Mouse (Mus musculus): Measurements from ENCODE around the gene Kcnd3. TPM values are rescaled to one million over a fixed set of nuclear protein-coding genes. Genes with fewer than 3 reads are reported as not detected.

Kcnd3 gene
- polyA plus RNA-seq, 1 experiment from 2014 or later, result 1.1 TPM

DNA sequence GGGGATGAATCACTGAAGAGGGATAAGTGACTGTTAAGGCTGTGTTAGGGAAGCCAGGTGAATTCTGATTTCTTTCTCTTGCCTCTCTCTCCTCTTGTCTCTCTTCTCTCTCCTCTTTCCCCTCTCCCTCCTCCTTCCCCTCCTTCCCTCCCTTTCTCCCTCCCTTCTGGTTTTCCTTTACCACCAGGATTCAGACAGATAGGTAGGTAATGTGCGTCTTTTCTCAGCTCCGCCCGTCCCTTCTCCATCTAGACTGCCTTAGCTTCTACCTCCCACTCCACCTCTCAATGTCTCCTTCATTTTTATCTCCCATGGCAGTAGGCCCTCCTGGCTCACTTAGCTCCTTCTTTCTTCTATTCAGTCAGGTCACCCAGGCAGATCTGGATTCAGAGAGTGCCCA is 253.4 kb downstream of the Kcnd3 start:
- no peaks in the 10 kb centered on the region for H3K36me3 ChIP-seq (ENCODE audit: control insufficient read depth, insufficient read depth)
- H3K9me3 ChIP-seq (ENCODE audit: control insufficient read depth), result no peaks in the 10 kb centered on the region
- peak overlapping the region; percentile 48 for H3K4me3 ChIP-seq (ENCODE audit: low read depth, low read length)
- no peak for ATAC-seq
- H3K4me1 ChIP-seq (replicated peaks; ENCODE audit: control insufficient read depth, insufficient read depth, low read length), result peaks cover 4% of the 10 kb centered on the region; the same call in 1 of the 2 replicates
- 38% methylated on average over 3 of the region's 3 CpGs for WGBS
- H3K27me3 ChIP-seq (replicated peaks; ENCODE audit: control insufficient read depth, insufficient read depth, low read length), result no peaks in the 10 kb centered on the region
- no peak overlapping the region for H3K27ac ChIP-seq (ENCODE audit: low read depth, low read length)
- H3K9ac ChIP-seq (ENCODE audit: low read depth, low read length), result peak overlapping the region; percentile 57; the same call in 1 of the 2 replicates
- no peak for TF ChIP-seq CTCF (IDR thresholded peaks at IDR 0.05; ENCODE audit: low read depth)
- peak overlapping the region; percentile 97 for H3K4me2 ChIP-seq (replicated peaks; ENCODE audit: low read depth)

GRCm38 (mm10) chr3:105706366-105707020 is 254.4 kb downstream of the Kcnd3 start:
- no peak for ATAC-seq
- Histone ChIP-seq H3K27me3 (replicated peaks; ENCODE audit: control insufficient read depth, insufficient read depth, low read length) (no peaks in the 10 kb centered on the region), H3K4me2 (replicated peaks; ENCODE audit: low read depth) (peak overlapping the region; percentile 97; the same call in 1 of the 2 replicates), H3K27ac (ENCODE audit: low read depth, low read length) (no peak overlapping the region), H3K4me3 (ENCODE audit: low read depth, low read length) (no peak overlapping the region), H3K9ac (ENCODE audit: low read depth, low read length) (no peak overlapping the region), H3K36me3 (ENCODE audit: control insufficient read depth, insufficient read depth) (no peaks in the 10 kb centered on the region), H3K4me1 (replicated peaks; ENCODE audit: control insufficient read depth, insufficient read depth, low read length) (peaks cover 4% of the 10 kb centered on the region; the same call in 1 of the 2 replicates), H3K9me3 (ENCODE audit: control insufficient read depth) (no peaks in the 10 kb centered on the region)
- 54% methylated on average over 4 of the region's 4 CpGs for WGBS
- no peak for TF ChIP-seq CTCF (IDR thresholded peaks at IDR 0.05; ENCODE audit: low read depth)

GRCm38 (mm10) chr3:105707590-105707989 is 255.5 kb downstream of the Kcnd3 start:
- H3K27me3 ChIP-seq (replicated peaks; ENCODE audit: control insufficient read depth, insufficient read depth, low read length), result no peaks in the 10 kb centered on the region
- H3K4me3 ChIP-seq (ENCODE audit: low read depth, low read length), result no peak overlapping the region
- H3K9me3 ChIP-seq (ENCODE audit: control insufficient read depth), result no peaks in the 10 kb centered on the region
- peaks cover 4% of the 10 kb centered on the region; the same call in 1 of the 2 replicates for H3K4me1 ChIP-seq (replicated peaks; ENCODE audit: control insufficient read depth, insufficient read depth, low read length)
- no peak overlapping the region for H3K27ac ChIP-seq (ENCODE audit: low read depth, low read length)
- no peak for TF ChIP-seq CTCF (IDR thresholded peaks at IDR 0.05; ENCODE audit: low read depth)
- no peaks in the 10 kb centered on the region for H3K36me3 ChIP-seq (ENCODE audit: control insufficient read depth, insufficient read depth)
- no peak overlapping the region for H3K9ac ChIP-seq (ENCODE audit: low read depth, low read length)
- H3K4me2 ChIP-seq (replicated peaks; ENCODE audit: low read depth), result no peak overlapping the region
- WGBS, result 43% methylated on average over 7 of the region's 7 CpGs
- no peak for ATAC-seq

DNA sequence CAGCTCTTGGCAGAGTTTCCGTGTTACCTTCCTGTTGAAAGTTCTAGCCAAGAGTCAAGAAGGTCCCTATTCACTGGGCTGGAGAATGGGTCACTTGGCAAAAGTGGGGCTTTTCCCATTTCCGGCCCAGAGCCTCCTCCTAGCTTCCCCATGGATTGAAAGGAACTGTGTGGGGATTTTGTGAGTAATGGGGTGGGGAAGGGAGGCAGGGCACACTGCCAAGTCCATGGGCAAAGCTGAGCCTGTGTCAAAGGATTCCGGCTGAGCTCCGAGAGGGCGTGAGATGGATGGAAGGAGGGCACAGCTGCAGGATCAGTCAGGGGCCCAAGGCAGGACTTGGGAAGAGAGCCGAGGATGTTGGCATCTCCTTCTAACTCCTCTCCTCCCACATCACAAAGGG is 258.1 kb downstream of the Kcnd3 start:
- Histone ChIP-seq H3K27me3 (replicated peaks; ENCODE audit: control insufficient read depth, insufficient read depth, low read length) (no peaks in the 10 kb centered on the region), H3K36me3 (ENCODE audit: control insufficient read depth, insufficient read depth) (no peaks in the 10 kb centered on the region), H3K27ac (ENCODE audit: low read depth, low read length) (no peak overlapping the region), H3K4me2 (replicated peaks; ENCODE audit: low read depth) (no peak overlapping the region), H3K4me3 (ENCODE audit: low read depth, low read length) (no peak overlapping the region), H3K4me1 (replicated peaks; ENCODE audit: control insufficient read depth, insufficient read depth, low read length) (peaks cover under 1% of the 10 kb centered on the region; the same call in 1 of the 2 replicates), H3K9me3 (ENCODE audit: control insufficient read depth) (no peaks in the 10 kb centered on the region), H3K9ac (ENCODE audit: low read depth, low read length) (no peak overlapping the region)
- WGBS, result 63% methylated on average over 6 of the region's 6 CpGs
- no peak for ATAC-seq
- TF ChIP-seq CTCF (IDR thresholded peaks at IDR 0.05; ENCODE audit: low read depth), result no peak

DNA sequence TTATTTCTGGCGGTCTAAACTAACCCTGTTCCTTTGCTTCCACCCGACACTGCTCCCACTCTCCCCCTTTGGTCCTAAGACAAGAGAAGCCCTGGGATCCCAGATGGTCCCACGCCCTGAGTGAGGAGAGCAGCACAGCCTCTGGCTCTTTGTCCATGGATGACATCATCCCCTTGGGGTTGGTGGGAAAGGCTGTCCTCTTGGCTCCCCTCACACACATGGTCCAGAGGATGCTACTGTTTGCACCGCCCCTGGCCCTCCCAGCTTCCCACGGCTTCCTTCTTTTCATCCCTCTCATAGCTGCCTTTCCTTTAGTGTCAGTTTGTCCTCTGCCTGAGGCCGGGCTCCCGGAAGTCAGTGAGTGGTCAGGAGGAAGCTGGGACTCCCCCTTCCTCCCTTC is 259.6 kb downstream of the Kcnd3 start:
- no peak overlapping the region for H3K4me3 ChIP-seq (ENCODE audit: low read depth, low read length)
- no peaks in the 10 kb centered on the region for H3K27me3 ChIP-seq (replicated peaks; ENCODE audit: control insufficient read depth, insufficient read depth, low read length)
- 66% methylated on average over 7 of the region's 7 CpGs for WGBS
- H3K9ac ChIP-seq (ENCODE audit: low read depth, low read length), result no peak overlapping the region
- no peaks in the 10 kb centered on the region for H3K36me3 ChIP-seq (ENCODE audit: control insufficient read depth, insufficient read depth)
- no peaks in the 10 kb centered on the region for H3K9me3 ChIP-seq (ENCODE audit: control insufficient read depth)
- ATAC-seq, result no peak
- no peak overlapping the region for H3K27ac ChIP-seq (ENCODE audit: low read depth, low read length)
- H3K4me2 ChIP-seq (replicated peaks; ENCODE audit: low read depth), result no peak overlapping the region
- H3K4me1 ChIP-seq (replicated peaks; ENCODE audit: control insufficient read depth, insufficient read depth, low read length), result no peaks in the 10 kb centered on the region; the same call in 1 of the 2 replicates
- TF ChIP-seq CTCF (IDR thresholded peaks at IDR 0.05; ENCODE audit: low read depth), result no peak

DNA sequence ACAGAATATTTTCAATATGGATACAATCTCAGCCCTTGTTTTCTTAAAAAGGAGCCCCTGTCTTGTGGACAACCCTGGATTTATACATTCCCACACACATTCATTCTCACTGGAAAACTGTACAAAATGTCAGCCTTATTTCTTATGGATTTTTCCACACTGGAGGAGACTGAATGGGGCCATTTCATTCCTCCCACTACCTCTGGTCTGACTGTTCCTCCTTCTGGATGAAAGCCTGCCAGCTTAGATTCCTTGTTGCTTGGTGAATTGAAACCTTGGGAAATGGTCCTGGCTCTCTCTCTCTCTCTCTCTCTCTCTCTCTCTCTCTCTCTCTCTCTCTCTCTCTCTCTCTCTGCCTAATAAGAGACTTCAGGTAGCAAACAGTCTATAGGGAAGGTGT is 260.7 kb downstream of the Kcnd3 start:
- ATAC-seq, result no peak
- no peak for TF ChIP-seq CTCF (IDR thresholded peaks at IDR 0.05; ENCODE audit: low read depth)

More for the DNA sequence above, 260.7 kb downstream of the Kcnd3 start:
- Histone ChIP-seq H3K27ac (ENCODE audit: low read depth, low read length) (no peak overlapping the region), H3K9me3 (ENCODE audit: control insufficient read depth) (no peaks in the 10 kb centered on the region), H3K27me3 (replicated peaks; ENCODE audit: control insufficient read depth, insufficient read depth, low read length) (no peaks in the 10 kb centered on the region), H3K4me1 (replicated peaks; ENCODE audit: control insufficient read depth, insufficient read depth, low read length) (no peaks in the 10 kb centered on the region), H3K4me2 (replicated peaks; ENCODE audit: low read depth) (no peak overlapping the region), H3K4me3 (ENCODE audit: low read depth, low read length) (no peak overlapping the region), H3K9ac (ENCODE audit: low read depth, low read length) (no peak overlapping the region), H3K36me3 (ENCODE audit: control insufficient read depth, insufficient read depth) (no peaks in the 10 kb centered on the region)

All from intestine, postnatal 0 days (tissue).